Mouse (Mus musculus): ENCODE data around the gene Pecam1.
"Not testable (repeated sequence)": the region's sequence is repeated elsewhere in the genome, so short reads cannot be mapped to it uniquely, and the experiment has no call there.

Pecam1 gene

DNA sequence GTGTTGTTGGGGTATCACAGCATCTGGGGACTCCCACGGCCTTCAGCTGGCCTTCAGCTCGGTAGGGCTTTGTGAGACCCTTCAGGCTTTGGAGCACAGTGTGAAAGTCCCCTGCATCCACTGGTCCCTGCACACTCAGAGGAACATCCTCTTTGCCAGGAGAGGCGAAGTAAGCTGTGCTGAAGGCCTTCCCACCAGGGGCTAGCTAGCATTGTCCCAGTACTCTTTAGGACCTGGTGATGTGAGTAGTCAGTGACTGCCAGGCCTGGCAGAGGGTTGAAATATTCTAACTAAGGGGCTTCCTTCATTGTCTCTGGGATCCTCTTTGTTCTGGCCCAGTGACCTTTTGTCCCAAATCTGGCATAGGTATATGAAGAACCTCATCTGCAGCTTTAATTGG lies 13.8 kb downstream of the Pecam1 start:
- in situ Hi-C loops (cut with MseI, MboI), result no loop called here

GRCm38 (mm10) chr11:106730714-106731113 lies 19.7 kb downstream of the Pecam1 start:
- in situ Hi-C loops (cut with MseI, MboI), result no loop called here

- in situ Hi-C loops (cut with MseI, MboI), result no loop called here
Measured at GRCm38 (mm10) chr11:106729656-106730055, 20.8 kb downstream of the Pecam1 start.

DNA sequence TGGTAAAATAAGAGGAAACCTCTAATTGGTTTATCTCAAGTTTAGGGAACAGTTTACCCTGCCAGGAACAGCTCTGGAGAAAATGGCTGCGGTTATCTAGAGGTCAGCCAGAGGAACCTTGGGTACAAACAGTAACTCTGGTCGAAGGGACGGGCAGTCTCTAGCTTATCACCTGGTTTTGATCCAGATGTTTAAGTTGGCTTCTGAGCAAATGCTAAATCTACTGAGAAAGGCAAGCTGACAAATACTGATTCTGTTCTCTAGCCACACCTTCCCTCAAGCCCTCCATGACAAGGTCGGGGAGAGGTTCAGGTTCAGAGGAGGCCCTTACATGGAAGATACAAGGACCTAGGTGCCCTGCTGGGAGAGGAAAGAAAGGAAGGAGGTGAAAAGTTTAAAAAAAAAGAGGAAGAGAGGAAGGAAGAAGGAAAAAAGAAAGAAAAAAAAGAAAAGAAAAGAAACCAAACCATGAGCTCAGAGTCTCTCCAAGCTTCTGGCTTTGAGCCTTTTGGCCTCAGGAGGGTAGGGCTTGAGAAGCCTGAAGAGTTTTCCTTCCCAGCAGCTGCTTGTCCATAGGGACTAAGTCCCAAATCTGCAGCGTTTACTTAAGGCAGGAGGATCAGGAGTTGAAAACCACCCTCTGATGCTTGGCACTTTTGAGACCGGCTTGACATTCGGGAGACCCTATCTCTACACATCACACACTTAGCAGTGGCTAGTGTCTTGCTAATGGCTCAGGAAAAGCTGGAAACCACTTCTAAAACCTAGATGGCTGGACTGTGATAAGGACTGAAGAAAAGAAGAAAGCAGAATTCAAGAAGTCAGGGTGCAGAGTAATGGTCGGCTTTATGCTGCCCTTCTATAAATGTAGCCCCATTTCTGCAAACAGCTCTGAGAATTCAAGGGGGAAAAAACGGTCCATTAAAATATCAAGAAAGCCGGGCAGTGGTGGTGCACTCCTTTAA lies 21.7 kb downstream of the Pecam1 start:
- in situ Hi-C loops (cut with MseI, MboI), result no loop called here

DNA sequence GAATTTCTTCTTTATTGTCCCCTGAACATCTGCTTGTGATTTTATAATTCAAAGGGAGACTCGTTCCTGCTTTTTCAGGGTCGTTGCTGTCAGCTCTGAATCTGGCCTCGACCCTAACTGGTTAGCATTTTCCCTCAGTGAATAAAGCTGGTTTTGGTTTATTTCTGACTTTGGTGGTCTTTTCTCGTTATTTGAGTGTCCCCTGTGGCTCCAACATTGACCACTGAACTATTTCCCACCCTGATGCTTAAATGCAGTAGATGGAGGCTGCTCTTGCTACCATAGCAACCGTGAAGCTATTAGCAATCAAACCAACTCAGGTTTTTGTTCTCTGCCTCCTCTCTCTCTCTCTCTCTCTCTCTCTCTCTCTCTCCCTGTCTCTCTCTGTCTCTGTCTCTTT lies 22.5 kb downstream of the Pecam1 start:
- in situ Hi-C loops (cut with MseI, MboI), result no loop called here

DNA sequence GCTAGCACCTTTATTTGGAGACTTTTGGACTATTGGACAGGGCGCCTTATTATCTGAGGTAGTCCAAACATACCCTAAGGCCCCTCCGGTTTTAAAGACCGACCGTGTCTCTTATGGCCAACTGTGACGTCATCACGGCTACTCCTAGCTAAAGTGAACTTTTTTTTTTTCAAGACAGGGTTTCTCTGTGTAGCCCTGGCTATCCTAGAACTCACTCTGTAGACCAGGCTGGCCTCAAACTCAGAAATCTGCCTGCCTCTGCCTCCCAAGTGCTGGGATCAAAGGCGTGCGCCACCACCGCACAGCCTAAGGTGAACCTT lies 25.6 kb downstream of the Pecam1 start:
- in situ Hi-C loops (cut with MseI, MboI), result not testable (repeated sequence)

DNA sequence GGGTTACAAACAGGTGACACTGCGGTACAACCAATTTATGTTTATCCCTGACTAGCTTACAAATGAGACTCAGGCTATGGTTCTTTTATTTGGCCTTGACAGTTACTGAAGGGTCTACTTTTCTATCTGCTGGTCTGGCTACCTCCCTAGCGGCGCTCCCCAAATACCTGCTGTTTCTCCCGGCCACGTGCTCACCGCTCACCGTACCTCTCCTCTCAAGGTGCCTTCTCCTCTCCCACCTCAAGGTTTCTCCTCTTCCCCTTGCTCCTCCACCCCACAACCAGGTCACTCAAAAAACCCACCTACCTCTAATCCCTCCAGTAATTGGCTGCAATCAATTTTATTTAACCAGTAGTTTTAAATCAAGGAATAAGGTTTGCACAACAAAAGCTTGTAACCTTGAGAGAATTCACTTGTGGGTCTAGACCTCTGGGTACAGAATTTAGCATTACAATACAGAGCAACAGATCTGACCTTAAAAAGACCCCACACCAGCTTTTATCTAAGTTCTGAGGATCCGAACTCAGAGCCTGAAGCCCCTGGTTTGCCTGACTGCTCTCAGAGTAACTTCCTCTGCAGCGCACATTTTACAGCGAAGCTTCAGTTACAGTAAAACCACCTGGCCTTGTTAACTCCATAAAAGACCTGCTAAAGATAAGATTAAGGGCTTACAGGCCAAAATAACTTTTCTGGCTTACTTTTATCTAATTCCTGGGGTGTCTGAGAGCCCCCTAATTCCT lies 26.1 kb downstream of the Pecam1 start:
- in situ Hi-C loops (cut with MseI, MboI), result no loop called here

- in situ Hi-C loops (cut with MseI, MboI), result no loop called here
Measured at GRCm38 (mm10) chr11:106723611-106724125, 26.8 kb downstream of the Pecam1 start.

GRCm38 (mm10) chr11:106722831-106723361 lies 27.5 kb downstream of the Pecam1 start:
- in situ Hi-C loops (cut with MseI, MboI), result no loop called here

- in situ Hi-C loops (cut with MseI, MboI), result no loop called here
Measured at GRCm38 (mm10) chr11:106720379-106720778, 30.0 kb downstream of the Pecam1 start.

DNA sequence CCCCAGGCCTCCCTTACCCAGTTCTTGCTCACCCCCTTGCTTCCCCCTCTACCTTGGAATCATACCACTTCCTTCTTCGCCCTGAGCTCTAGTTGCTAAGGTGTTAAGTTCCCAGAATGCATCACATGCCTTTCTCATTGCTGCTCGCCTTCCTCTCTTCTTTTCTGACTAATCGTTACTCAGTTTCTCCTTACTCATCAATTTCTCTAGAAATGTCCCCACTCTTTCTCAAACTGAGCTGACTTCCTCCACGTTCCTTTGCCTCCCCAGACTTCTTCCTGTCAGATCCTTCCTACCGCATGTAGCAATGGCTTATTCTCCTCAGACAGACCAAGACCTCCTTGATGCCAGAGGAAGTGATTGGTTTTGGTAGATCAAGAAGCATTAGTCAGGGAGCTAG lies 33.9 kb downstream of the Pecam1 start:
- in situ Hi-C loops (cut with MseI, MboI), result no loop called here

GRCm38 (mm10) chr11:106715066-106715465 lies 35.4 kb downstream of the Pecam1 start:
- in situ Hi-C loops (cut with MseI, MboI), result no loop called here

DNA sequence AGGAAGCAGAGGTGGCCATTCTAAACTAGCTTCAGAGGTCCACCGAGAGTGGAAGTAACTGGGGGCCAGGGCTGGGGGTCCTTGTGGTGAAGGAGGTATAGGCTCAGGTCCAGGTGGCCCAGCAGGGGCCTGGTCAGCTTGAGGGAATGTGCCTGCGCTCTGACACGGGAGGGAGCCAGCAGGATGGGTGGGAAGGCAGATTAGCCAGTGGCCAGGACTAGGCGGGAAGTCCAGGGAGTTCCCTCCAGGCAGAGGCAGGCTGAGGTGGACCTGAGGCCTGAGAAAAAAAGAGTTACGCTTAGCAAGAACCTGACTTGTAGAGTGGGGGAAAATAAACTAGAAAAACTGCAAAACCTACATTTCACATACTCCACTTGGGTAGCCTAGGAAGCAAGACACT lies 39.6 kb downstream of the Pecam1 start:
- in situ Hi-C loops (cut with MseI, MboI), result no loop called here

DNA sequence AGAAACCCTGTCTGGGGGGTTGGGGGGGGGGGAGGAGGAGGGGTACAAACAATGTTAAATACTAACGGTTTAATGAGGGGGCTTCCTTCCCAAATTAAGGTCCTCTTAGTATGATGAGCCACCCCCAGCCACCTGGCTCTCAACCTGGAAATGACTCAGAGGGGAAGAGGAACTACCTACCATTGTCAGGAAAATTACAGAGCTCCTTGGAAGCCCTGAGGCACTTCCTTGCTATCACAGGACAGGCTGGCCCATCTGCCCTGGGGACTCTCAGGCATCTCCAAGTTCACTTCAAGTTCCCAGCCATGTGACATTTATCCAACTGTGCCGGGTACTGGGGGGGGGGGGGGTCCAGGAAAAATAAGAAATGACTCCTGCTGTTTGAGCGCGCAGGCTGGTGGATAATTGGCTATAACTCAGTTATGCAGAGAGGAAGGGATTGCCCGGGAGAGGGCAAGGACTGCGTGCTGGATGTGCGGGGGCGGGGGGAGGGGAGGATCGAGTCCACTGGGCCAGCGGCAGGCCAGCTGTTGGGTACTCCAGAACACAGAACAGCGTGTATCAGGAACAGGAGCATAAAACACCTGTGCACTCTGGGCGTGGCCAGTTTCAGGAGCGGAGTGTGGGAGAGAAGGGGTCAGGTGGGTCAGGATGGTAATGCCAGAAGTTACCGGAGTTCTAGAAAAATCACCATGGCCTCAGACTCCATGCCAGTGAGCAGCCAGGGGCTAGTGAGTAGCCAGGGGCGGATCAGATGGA lies 41.0 kb downstream of the Pecam1 start:
- in situ Hi-C loops (cut with MseI, MboI), result no loop called here

- in situ Hi-C loops (cut with MseI, MboI), result no loop called here
Measured at GRCm38 (mm10) chr11:106707866-106708265, 42.6 kb downstream of the Pecam1 start.

DNA sequence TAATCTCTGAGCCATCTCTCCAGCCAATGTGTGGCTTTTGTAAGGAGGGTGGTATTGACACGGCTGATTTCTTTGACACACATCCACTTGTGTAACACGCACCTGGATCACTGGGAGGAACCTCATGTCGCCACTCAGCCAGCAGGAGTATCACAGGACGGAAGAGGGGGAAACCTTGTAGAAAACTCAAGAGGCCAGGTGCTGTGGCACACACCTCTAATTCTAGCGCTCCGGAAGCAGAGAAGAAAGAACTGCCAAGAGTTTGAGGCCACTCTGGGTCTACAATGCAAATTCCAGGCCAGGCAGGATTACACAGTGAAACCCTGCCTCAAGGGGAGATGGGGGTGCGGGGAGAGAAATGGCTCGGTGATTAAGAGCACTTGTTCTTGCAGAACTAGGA lies 43.3 kb downstream of the Pecam1 start:
- in situ Hi-C loops (cut with MseI, MboI), result no loop called here

DNA sequence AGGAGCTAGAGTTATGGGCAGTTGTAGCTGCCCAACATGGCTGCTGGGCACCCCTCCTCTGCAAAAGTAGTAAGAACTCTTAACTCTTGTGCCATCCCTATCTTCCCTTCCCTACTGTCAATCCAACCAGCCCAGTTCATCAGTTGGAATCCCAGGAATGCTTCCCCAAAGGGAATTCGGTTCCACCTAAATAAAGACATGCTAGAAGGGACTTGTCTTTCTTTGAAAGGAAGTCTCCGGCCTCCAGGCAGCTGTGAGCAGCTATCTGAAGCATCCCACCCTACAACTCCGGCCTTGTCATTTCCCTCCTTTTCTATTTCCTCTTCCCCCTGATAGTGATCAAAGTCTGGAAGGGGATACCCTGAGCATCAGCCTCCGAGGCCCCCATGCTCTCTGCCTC lies 44.2 kb downstream of the Pecam1 start:
- in situ Hi-C loops (cut with MseI, MboI), result no loop called here

GRCm38 (mm10) chr11:106704399-106705111 lies 45.9 kb downstream of the Pecam1 start:
- in situ Hi-C loops (cut with MseI, MboI), result no loop called here

GRCm38 (mm10) chr11:106703931-106704330 lies 46.5 kb downstream of the Pecam1 start:
- in situ Hi-C loops (cut with MseI, MboI), result no loop called here

GRCm38 (mm10) chr11:106702584-106702983 lies 47.8 kb downstream of the Pecam1 start:
- in situ Hi-C loops (cut with MseI, MboI), result no loop called here

DNA sequence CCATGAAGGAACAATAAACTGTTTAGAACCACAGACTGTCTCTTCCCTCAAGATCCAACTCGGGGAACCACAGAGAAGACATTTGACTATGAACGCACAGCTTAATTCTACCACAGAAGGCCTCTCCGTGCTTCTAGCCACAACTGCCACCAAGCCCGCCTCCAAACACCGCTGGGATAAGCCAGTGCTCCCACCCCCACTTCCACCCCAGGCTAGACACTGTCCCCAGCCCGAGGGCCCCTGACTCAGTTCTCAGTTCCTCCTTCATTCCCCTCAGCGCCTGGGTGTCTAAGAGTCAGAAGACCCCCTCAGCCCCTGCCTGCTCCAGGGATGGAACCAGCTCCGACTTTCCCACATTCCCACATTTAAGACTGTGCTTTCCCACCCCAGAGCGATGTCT lies 48.8 kb downstream of the Pecam1 start:
- in situ Hi-C loops (cut with MseI, MboI), result no loop called here

All from mouse trophoblast stem cell (cell line).